ENCODE assay signal across 8 mouse cellular contexts in genomic region chr5:108693872-108694288, GRCm38 (mm10). TPM values are rescaled to one million over a fixed set of nuclear protein-coding genes. Genes with fewer than 3 reads are reported as not detected.
DNase-seq lines count a peak whose midpoint lies in the region; ATAC-seq and TF ChIP-seq lines count a peak whose summit lies in the region.

No protein-coding gene starts in this region.

- no peaks in the 10 kb centered on the region for H3K9me3 ChIP-seq in forebrain, embryonic 12.5 days

- H3K9ac ChIP-seq in forebrain, embryonic 12.5 days: peak overlapping the region; percentile 83

- peak overlapping the region; percentile 80 for H3K4me3 ChIP-seq in bone marrow macrophage, adult 2 months (ENCODE audit: insufficient read depth, low read length)
- H3K4me3 ChIP-seq in forebrain, embryonic 12.5 days (replicated peaks): peak overlapping the region; percentile 86
- peak overlapping the region; percentile 65 for H3K4me3 ChIP-seq in layer of hippocampus, adult 2 months

- no peak for TF ChIP-seq POLR2A in bone marrow macrophage, adult 2 months (IDR thresholded peaks at IDR 0.05; ENCODE audit: borderline replicate concordance, low read depth, low read length)

- H3K27ac ChIP-seq in bone marrow macrophage, adult 2 months (ENCODE audit: insufficient read depth, low read depth, low read length): no peak overlapping the region
- H3K27ac ChIP-seq in forebrain, embryonic 12.5 days: peak overlapping the region; percentile 27; the same call in 1 of the 2 replicates
- 0 out of 2 replicates have a peak overlapping the region, but pooled peaks have one; percentile 61 for H3K27ac ChIP-seq in layer of hippocampus, adult 2 months

- under 1% methylated on average over 30 of the region's 43 CpGs for WGBS in forebrain, embryonic 12.5 days

- intact Hi-C loops in heart, postnatal 25 days (cut with DNase I): loop anchor here (2.0 kb wide), 1 partner anchor 25 kb away; the partner anchor contains the start of gene Dgkq

- peak; percentile 94 for ATAC-seq in forebrain, embryonic 12.5 days (ENCODE audit: low FRiP score)

- peak; percentile 90 for DNase-seq in ES-CJ7 (ENCODE audit: low read depth, low spot score)
- DNase-seq in heart, postnatal 25 days (ENCODE audit: low spot score): peak; percentile 74
- DNase-seq in layer of hippocampus, adult 2 months (ENCODE audit: low spot score in 2 of 2): peak; percentile 66 to 69
- DNase-seq in lung, postnatal 25 days (ENCODE audit: low spot score): peak; percentile 89
- DNase-seq in retina, embryonic 14.5 days (ENCODE audit: low spot score): peak; percentile 92
- DNase-seq in thymus, postnatal 25 days: peak; percentile 87

- peaks cover 19% of the 10 kb centered on the region for H3K27me3 ChIP-seq in forebrain, embryonic 12.5 days

- TF ChIP-seq CTCF in bone marrow macrophage, adult 2 months (IDR thresholded peaks at IDR 0.05; ENCODE audit: low read depth, low read length): no peak
- TF ChIP-seq CTCF in layer of hippocampus, adult 2 months (conservative IDR thresholded peaks at IDR 0.05): no peak

- H3K4me1 ChIP-seq in bone marrow macrophage, adult 2 months (ENCODE audit: control insufficient read depth, insufficient read depth, low read length): peaks cover 5% of the 10 kb centered on the region; the same call in 1 of the 2 replicates
- H3K4me1 ChIP-seq in forebrain, embryonic 12.5 days: peaks cover 56% of the 10 kb centered on the region

- no peaks in the 10 kb centered on the region for H3K36me3 ChIP-seq in forebrain, embryonic 12.5 days (replicated peaks)

- H3K4me2 ChIP-seq in forebrain, embryonic 12.5 days: peak overlapping the region; percentile 87

RNA-seq across cellular contexts. Expression of gene Fgfrl1, which starts 1.7 kb away (rescaled TPM):
- 1.5 and 2.4 TPM in 2 replicates for polyA plus RNA-seq in bone marrow macrophage, adult 2 months (2012; ENCODE audit: insufficient read depth, insufficient read length, missing spikeins)
- polyA plus RNA-seq in forebrain, embryonic 12.5 days (2016; fragmentation: Nextera tagmentation; extraction: Ambion mirVana): 17.6 and 19.3 TPM in 2 replicates
- 10 to 100 TPM; 18.4 to 19.8 TPM for total RNA-seq in heart, postnatal 25 days (2021)
- 10 to 100 TPM; 21.3 to 22.4 TPM for total RNA-seq in layer of hippocampus, adult 2 months (2021)

RNA-seq across cellular contexts. Expression of gene Slc26a1, which starts 18.5 kb away (rescaled TPM):
- not detected in 2 replicates for polyA plus RNA-seq in bone marrow macrophage, adult 2 months (2012; ENCODE audit: insufficient read depth, insufficient read length, missing spikeins)
- 1.2 TPM in 2 replicates for polyA plus RNA-seq in forebrain, embryonic 12.5 days (2016; fragmentation: Nextera tagmentation; extraction: Ambion mirVana)
- total RNA-seq in heart, postnatal 25 days (2021): not detected
- total RNA-seq in layer of hippocampus, adult 2 months (2021): 1 to 10 TPM; 1.2 TPM

RNA-seq across cellular contexts. Expression of gene Dgkq, which starts 24.4 kb away (rescaled TPM):
- polyA plus RNA-seq in bone marrow macrophage, adult 2 months (2012; ENCODE audit: insufficient read depth, insufficient read length, missing spikeins): 15.2 and 15.7 TPM in 2 replicates
- 19.7 and 20.7 TPM in 2 replicates for polyA plus RNA-seq in forebrain, embryonic 12.5 days (2016; fragmentation: Nextera tagmentation; extraction: Ambion mirVana)
- total RNA-seq in heart, postnatal 25 days (2021): 10 to 100 TPM in 1 of 2 experiments, 1 to 10 TPM in 1; 8.4 to 10.1 TPM
- 10 to 100 TPM; 50.2 to 51.5 TPM for total RNA-seq in layer of hippocampus, adult 2 months (2021)

RNA-seq across cellular contexts. Expression of gene Idua, which starts 33.7 kb away (rescaled TPM):
- polyA plus RNA-seq in bone marrow macrophage, adult 2 months (2012; ENCODE audit: insufficient read depth, insufficient read length, missing spikeins): 62.6 and 73.7 TPM in 2 replicates
- 9.5 and 9.6 TPM in 2 replicates for polyA plus RNA-seq in forebrain, embryonic 12.5 days (2016; fragmentation: Nextera tagmentation; extraction: Ambion mirVana)
- 10 to 100 TPM; 18.8 to 20.3 TPM for total RNA-seq in heart, postnatal 25 days (2021)
- total RNA-seq in layer of hippocampus, adult 2 months (2021): 10 to 100 TPM; 16.8 to 17.1 TPM

Comparison
In these comparisons a context has a peak if more than half of its experiments do, and no peak if none do; other contexts are left out.
1. RNA of gene Dgkq, which starts 24.4 kb away (total RNA-seq): 50.2 to 51.5 TPM in layer of hippocampus, adult 2 months; 8.4 to 10.1 TPM in heart, postnatal 25 days; every median in the first group is over 4 times any median in the second.
2. Peak in every context shown above with its lines, with median percentiles within 50 percentile points of each other: DNase-seq and H3K4me3 ChIP-seq.